Mouse (Mus musculus): ENCODE measurements around the gene Nrxn1.

- no peak for TF ChIP-seq CTCF (IDR thresholded peaks at IDR 0.05; ENCODE audit: low read depth, low read length)
- no peak for TF ChIP-seq GATA1 (IDR thresholded peaks at IDR 0.05; ENCODE audit: borderline replicate concordance, low read length)
- no peak for TF ChIP-seq POLR2AphosphoS5 (IDR thresholded peaks at IDR 0.05; ENCODE audit: insufficient replicate concordance, low read depth, low read length)
- TF ChIP-seq TAL1 (conservative IDR thresholded peaks at IDR 0.05; ENCODE audit: low read depth, low read length), result no peak
Observed at GRCm38 (mm10) chr17:90202785-90203184, 890.1 kb downstream of the Nrxn1 start.

Measured in G1E (cell line).